Mouse (Mus musculus) lung, postnatal 0 days (tissue): ENCODE results near the gene Cntn4.

Experiments
- CTCF ChIP-seq: IDR thresholded peaks from 2 replicates; pipeline ENCODE4 v1.5.1; 2016; ENCODE audit warnings: antibody characterized with exemption, mild to moderate bottlenecking
- EP300 ChIP-seq: IDR thresholded peaks from 2 replicates; pipeline ENCODE4 v1.6.1; 2016; ENCODE audit warnings: antibody characterized with exemption, mild to moderate bottlenecking, control low read depth

- TF ChIP-seq EP300 (no peak), CTCF (no peak)
Observed at GRCm38 (mm10) chr6:106466267-106467029, 789.0 kb downstream of the Cntn4 start.
